Mouse (Mus musculus): Measurements from ENCODE around the gene Prrg3.

DNA sequence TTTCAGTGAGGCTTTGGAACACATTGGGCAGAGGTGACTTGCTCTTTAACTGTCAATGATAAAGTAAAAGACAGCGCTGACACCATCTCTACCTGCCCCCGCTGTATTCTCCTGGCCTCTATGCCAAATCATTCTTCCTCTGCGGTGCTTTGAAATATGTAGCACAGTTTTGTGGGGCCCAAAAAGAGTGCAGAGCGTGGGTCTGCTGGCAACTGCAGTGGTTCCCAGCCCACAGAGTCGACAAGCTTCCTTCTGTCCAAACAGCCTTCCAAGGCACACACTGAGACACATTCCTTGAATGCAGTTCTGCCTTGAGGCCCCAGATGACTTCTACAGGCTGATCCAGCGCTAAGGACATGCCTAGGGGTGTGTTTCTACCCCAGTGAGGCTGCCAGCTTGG lies 6.4 kb downstream of the Prrg3 start:
- no peak for TF ChIP-seq CTCF (IDR thresholded peaks at IDR 0.05; ENCODE audit: low read depth)
- no peak for TF ChIP-seq EP300 (optimal IDR thresholded peaks at IDR 0.05)

All from stomach, postnatal 0 days (tissue).